Mouse (Mus musculus): Measurements from ENCODE around the gene Slc45a2. TPM values are rescaled to one million over a fixed set of nuclear protein-coding genes. Genes with fewer than 3 reads are reported as not detected.
"Not testable (repeated sequence)": the region's sequence is repeated elsewhere in the genome, so short reads cannot be mapped to it uniquely, and the experiment has no call there.

Slc45a2 gene
- polyA plus RNA-seq, 1 experiment from 2014 or later: 0.72 TPM

DNA sequence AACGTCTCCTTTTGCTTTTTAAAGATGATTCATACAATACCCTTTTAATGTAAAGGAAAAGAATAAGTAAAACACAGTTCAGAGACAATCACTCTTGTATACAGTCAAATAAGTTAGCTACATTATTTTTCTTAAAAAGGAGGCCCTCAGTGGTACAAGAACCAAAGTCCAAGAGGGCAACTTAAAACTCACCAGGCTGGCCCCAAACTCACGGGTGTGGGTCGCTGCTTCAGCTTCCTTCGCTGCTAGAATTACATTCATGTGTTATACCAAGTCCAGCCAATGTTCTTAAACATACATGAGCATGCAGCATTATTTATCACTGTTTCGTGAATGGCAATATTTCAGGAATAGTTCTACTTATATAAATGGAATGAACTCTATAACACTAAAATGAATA, 29.7 kb upstream of the Slc45a2 start:
- Histone ChIP-seq H3K4me2 (no peak overlapping the region), H3K9ac (no peak overlapping the region), H3K4me1 (no peaks in the 10 kb centered on the region), H3K4me3 (no peak overlapping the region), H3K36me3 (no peaks in the 10 kb centered on the region), H3K27me3 (no peaks in the 10 kb centered on the region), H3K9me3 (no peaks in the 10 kb centered on the region), H3K27ac (no peak overlapping the region)
- no peak for ATAC-seq (ENCODE audit: insufficient number of reproducible peaks, insufficient read depth, low FRiP score, low TSS enrichment, low read depth)
- 84% methylated on average over 5 of the region's 5 CpGs for WGBS

DNA sequence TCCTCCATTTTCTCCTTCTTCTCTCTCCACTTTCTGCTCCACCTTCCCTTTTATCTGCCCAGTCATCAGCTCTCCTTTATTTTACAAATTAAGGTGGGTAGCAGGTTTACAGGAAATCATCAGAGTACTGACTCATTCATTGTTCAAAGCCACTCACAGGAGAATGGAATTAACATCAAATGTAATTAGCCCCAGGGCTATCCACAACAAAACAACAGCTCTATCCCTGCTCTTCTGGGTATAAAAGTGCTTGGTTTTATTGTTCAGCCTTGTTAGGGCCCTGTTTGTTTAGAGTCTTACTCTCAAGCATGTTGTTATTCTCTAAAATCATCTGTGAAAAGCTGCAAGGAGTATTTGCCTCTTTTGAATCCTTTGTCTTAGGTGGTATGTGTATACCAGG, 23.4 kb upstream of the Slc45a2 start:
- no peaks in the 10 kb centered on the region for H3K36me3 ChIP-seq
- no peaks in the 10 kb centered on the region for H3K9me3 ChIP-seq
- no peaks in the 10 kb centered on the region for H3K27me3 ChIP-seq
- peaks cover 3% of the 10 kb centered on the region; the same call in 1 of the 2 replicates for H3K4me1 ChIP-seq
- H3K9ac ChIP-seq: no peak overlapping the region
- H3K27ac ChIP-seq: no peak overlapping the region
- no peak for ATAC-seq (ENCODE audit: insufficient number of reproducible peaks, insufficient read depth, low FRiP score, low TSS enrichment, low read depth)
- no peak overlapping the region for H3K4me3 ChIP-seq
- no peak overlapping the region for H3K4me2 ChIP-seq

- H3K27ac ChIP-seq: no peak overlapping the region
- no peaks in the 10 kb centered on the region for H3K9me3 ChIP-seq
- ATAC-seq (ENCODE audit: insufficient number of reproducible peaks, insufficient read depth, low FRiP score, low TSS enrichment, low read depth): no peak
- no peaks in the 10 kb centered on the region for H3K27me3 ChIP-seq
- H3K4me1 ChIP-seq: peaks cover 9% of the 10 kb centered on the region
- H3K36me3 ChIP-seq: peaks cover 5% of the 10 kb centered on the region; the same call in 1 of the 2 replicates
- peak overlapping the region; percentile 75 for H3K4me2 ChIP-seq
- WGBS: 49% methylated on average over 2 of the region's 2 CpGs
- H3K9ac ChIP-seq: no peak overlapping the region
- peak overlapping the region; percentile 69; the same call in 1 of the 2 replicates for H3K4me3 ChIP-seq
Measured at GRCm38 (mm10) chr15:10980712-10981111, 19.8 kb upstream of the Slc45a2 start.

DNA sequence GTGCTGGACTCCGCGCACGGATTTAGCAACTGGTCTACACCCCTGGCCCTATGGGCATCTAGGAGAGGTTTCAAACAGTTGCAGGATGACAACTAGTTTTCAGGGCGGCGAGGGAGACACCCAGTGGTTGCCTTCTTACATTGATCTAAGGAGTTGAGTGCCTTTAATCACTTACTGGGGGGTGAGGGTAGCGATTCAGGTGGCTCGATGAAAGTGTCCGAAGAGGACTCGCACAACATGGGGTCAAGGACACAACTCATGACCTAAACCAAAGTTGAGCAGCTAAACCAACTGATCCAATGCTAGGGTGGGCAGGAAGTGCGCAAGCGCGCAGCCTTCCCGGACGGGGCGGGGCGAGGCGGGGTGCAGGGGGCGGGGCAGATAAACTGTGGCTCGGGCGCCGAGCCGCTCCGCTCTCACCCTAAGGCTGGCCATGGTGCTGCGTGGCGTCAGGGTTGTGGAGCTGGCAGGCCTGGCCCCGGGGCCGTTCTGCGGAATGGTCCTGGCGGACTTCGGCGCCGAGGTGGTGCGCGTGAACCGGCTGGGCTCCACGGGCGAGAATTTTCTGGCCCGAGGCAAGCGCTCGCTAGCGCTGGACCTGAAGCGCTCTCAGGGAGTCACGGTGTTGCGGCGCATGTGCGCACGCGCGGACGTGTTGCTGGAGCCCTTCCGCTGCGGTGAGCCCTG, 19.0 kb upstream of the Slc45a2 start, which contains the start of gene Amacr:
Gene Amacr, plus strand, starts transcription at position 380 of the 687 bp plus-strand sequence.
- Histone ChIP-seq H3K4me3 (peak within 1 kb of the TSS; percentile 69), H3K4me2 (peak within 1 kb of the TSS; percentile 75), H3K27ac (peak within 1 kb of the TSS; percentile 90), H3K9me3 (no peaks in the 10 kb centered on the region), H3K36me3 (peaks cover 5% of the 10 kb centered on the region; the same call in 1 of the 2 replicates), H3K9ac (peak within 1 kb of the TSS; percentile 79), H3K4me1 (peaks cover 9% of the 10 kb centered on the region), H3K27me3 (no peaks in the 10 kb centered on the region)
- WGBS: under 1% methylated on average over 52 of the region's 52 CpGs
- peak; percentile 98 for ATAC-seq (ENCODE audit: insufficient number of reproducible peaks, insufficient read depth, low FRiP score, low TSS enrichment, low read depth)

GRCm38 (mm10) chr15:10982064-10982435, 18.5 kb upstream of the Slc45a2 start:
- peak overlapping the region; percentile 75 for H3K4me2 ChIP-seq
- no peak for ATAC-seq (ENCODE audit: insufficient number of reproducible peaks, insufficient read depth, low FRiP score, low TSS enrichment, low read depth)
- H3K4me3 ChIP-seq: peak overlapping the region; percentile 69
- 6% methylated on average over 6 of the region's 6 CpGs for WGBS
- no peaks in the 10 kb centered on the region for H3K9me3 ChIP-seq
- peak overlapping the region; percentile 90 for H3K27ac ChIP-seq
- peaks cover 9% of the 10 kb centered on the region for H3K4me1 ChIP-seq
- H3K27me3 ChIP-seq: no peaks in the 10 kb centered on the region
- H3K36me3 ChIP-seq: peaks cover 9% of the 10 kb centered on the region
- peak overlapping the region; percentile 79 for H3K9ac ChIP-seq

- Histone ChIP-seq H3K4me2 (no peak overlapping the region), H3K4me3 (no peak overlapping the region), H3K9me3 (no peaks in the 10 kb centered on the region), H3K9ac (no peak overlapping the region), H3K27ac (no peak overlapping the region), H3K27me3 (no peaks in the 10 kb centered on the region), H3K36me3 (peaks cover 26% of the 10 kb centered on the region), H3K4me1 (peaks cover 10% of the 10 kb centered on the region)
- WGBS: 80% methylated on average over 6 of the region's 6 CpGs
- no peak for ATAC-seq (ENCODE audit: insufficient number of reproducible peaks, insufficient read depth, low FRiP score, low TSS enrichment, low read depth)
Measured at GRCm38 (mm10) chr15:10985756-10986155, 14.8 kb upstream of the Slc45a2 start.

DNA sequence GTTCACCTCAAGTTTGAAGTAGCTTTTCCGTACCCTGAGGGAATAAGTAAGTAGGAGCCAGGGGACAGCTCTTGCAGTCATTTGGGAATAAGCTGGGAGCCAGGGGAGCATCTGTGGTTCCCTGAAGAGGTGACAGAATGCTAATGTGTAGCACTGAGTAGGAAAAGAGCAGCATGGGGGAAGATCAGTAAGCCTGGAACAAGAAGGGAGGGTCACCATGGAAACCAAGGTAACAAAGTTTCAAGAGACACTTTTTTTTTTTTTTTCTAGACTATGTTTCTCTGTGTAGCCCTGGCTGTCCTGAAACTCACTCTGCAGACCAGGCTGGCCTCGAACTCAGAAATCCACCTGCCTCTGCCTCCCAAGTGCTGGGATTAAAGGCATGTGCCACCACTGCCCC, 14.0 kb upstream of the Slc45a2 start:
- H3K4me3 ChIP-seq; H3K9me3 ChIP-seq; H3K27ac ChIP-seq; H3K27me3 ChIP-seq; H3K4me1 ChIP-seq; ATAC-seq (ENCODE audit: insufficient number of reproducible peaks, insufficient read depth, low FRiP score, low TSS enrichment, low read depth); H3K4me2 ChIP-seq; H3K9ac ChIP-seq: not testable (repeated sequence)
- 78% methylated on average over 2 of the region's 2 CpGs for WGBS
- peaks cover 26% of the 10 kb centered on the region for H3K36me3 ChIP-seq

DNA sequence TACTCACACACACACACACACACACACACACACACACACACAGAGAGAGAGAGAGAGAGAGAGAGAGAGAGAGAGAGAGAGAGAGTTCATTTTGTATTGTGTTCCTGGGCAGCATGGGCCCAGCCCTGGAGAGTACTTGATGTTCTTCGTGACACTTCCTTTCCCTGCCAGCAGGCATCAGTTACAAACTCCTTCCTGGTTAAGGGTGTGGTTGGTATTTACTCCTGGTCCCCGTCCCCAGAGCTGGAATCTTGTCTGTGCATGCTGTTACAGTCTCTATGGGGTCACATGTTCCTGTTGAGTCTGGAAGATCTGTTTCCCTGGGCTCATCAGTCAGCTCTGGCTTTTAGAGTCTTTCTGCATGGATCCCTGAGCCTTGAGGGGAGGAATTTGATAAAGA, 10.1 kb upstream of the Slc45a2 start:
- no peak for ATAC-seq (ENCODE audit: insufficient number of reproducible peaks, insufficient read depth, low FRiP score, low TSS enrichment, low read depth)
- H3K36me3 ChIP-seq: peaks cover 27% of the 10 kb centered on the region
- no peaks in the 10 kb centered on the region for H3K9me3 ChIP-seq
- 0 out of 2 replicates have a peak, but pooled peaks cover 3% of the 10 kb centered on the region for H3K4me1 ChIP-seq
- H3K4me2 ChIP-seq: no peak overlapping the region
- no peak overlapping the region for H3K9ac ChIP-seq
- H3K27me3 ChIP-seq: no peaks in the 10 kb centered on the region
- no peak overlapping the region for H3K27ac ChIP-seq
- no peak overlapping the region for H3K4me3 ChIP-seq
- WGBS: 33% methylated on average over 2 of the region's 2 CpGs

DNA sequence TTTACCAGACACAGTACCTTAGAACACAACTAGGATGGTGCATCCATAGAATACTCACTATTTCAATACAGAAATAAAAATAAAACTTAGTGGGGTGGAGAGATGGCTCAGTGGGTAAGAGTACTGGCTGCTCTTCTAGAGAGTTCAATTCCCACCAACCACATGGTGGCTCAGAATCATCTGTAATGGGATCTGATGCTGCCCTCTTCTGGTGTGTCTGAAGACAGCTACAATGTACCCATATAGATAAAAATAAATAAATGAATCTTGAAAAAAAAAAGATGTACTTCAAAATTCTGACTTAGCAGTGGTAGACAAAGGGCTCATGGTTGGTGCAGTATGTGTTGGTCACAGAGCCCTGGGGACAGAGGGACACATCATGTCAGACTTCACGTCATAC, 9.0 kb upstream of the Slc45a2 start:
- peaks cover 35% of the 10 kb centered on the region for H3K36me3 ChIP-seq
- H3K9me3 ChIP-seq: no peaks in the 10 kb centered on the region
- 0 out of 2 replicates have a peak, but pooled peaks cover 3% of the 10 kb centered on the region for H3K4me1 ChIP-seq
- no peak overlapping the region for H3K27ac ChIP-seq
- H3K4me3 ChIP-seq: no peak overlapping the region
- WGBS: 95% methylated on average over 1 of the region's 1 CpGs
- H3K4me2 ChIP-seq: no peak overlapping the region
- ATAC-seq (ENCODE audit: insufficient number of reproducible peaks, insufficient read depth, low FRiP score, low TSS enrichment, low read depth): no peak
- H3K9ac ChIP-seq: no peak overlapping the region
- H3K27me3 ChIP-seq: no peaks in the 10 kb centered on the region

DNA sequence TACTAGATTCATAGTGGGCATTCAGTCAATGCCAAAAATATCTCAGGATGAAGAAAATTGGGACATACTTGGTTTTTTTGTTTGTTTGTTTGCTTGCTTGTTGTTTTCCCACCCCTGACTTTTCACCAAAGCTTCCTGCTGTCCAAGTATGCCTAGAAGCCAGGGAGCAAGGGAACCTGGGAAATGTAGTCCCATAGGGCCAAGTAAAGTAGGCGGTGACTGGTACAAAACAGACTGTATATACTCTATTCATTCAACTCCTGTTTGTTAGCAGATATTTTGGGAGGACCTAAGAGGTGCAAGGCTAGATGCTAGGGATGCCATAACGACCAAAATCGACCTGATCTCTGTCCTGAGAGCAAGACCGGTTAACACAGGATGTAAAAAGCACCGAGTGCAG, 689 bp upstream of the Slc45a2 start:
- H3K4me1 ChIP-seq: no peaks in the 10 kb centered on the region
- 0 out of 2 replicates have a peak overlapping the region, but pooled peaks have one; percentile 14 for H3K4me2 ChIP-seq
- H3K36me3 ChIP-seq: peaks cover 15% of the 10 kb centered on the region
- 50% methylated on average over 5 of the region's 5 CpGs for WGBS
- ATAC-seq (ENCODE audit: insufficient number of reproducible peaks, insufficient read depth, low FRiP score, low TSS enrichment, low read depth): no peak
- H3K27ac ChIP-seq: no peak overlapping the region
- H3K4me3 ChIP-seq: no peak overlapping the region
- H3K27me3 ChIP-seq: no peaks in the 10 kb centered on the region
- H3K9me3 ChIP-seq: no peaks in the 10 kb centered on the region
- H3K9ac ChIP-seq: no peak overlapping the region

DNA sequence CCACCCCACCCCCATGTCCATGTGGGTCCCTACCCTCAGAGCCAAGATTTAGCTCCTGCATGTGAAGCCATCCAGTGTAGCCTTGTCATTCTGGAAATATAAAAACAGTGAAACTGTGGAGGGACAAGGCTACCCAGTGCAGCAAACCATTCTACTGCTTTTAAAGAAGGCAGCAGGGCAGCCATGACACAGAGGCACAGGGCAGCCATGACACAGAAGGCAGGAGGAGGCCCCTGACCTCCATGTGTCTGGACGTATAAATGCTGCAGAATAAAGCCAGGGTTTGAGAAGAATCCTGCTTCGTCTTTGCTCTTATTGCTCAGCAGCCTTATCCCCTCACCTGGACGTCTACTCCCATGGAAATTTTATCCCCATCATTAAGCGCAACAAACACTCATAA, 3.3 kb downstream of the Slc45a2 start:
- WGBS: 81% methylated on average over 4 of the region's 4 CpGs
- Histone ChIP-seq H3K4me2 (no peak overlapping the region), H3K4me3 (no peak overlapping the region), H3K27me3 (no peaks in the 10 kb centered on the region), H3K36me3 (no peaks in the 10 kb centered on the region), H3K27ac (no peak overlapping the region), H3K9ac (no peak overlapping the region), H3K9me3 (no peaks in the 10 kb centered on the region), H3K4me1 (no peaks in the 10 kb centered on the region)
- ATAC-seq (ENCODE audit: insufficient number of reproducible peaks, insufficient read depth, low FRiP score, low TSS enrichment, low read depth): no peak

- no peaks in the 10 kb centered on the region for H3K36me3 ChIP-seq
- H3K9ac ChIP-seq: no peak overlapping the region
- no peak overlapping the region for H3K4me3 ChIP-seq
- H3K4me1 ChIP-seq: no peaks in the 10 kb centered on the region
- ATAC-seq (ENCODE audit: insufficient number of reproducible peaks, insufficient read depth, low FRiP score, low TSS enrichment, low read depth): no peak
- 83% methylated on average over 6 of the region's 6 CpGs for WGBS
- no peak overlapping the region for H3K27ac ChIP-seq
- H3K4me2 ChIP-seq: no peak overlapping the region
- no peaks in the 10 kb centered on the region for H3K9me3 ChIP-seq
- no peaks in the 10 kb centered on the region for H3K27me3 ChIP-seq
Measured at GRCm38 (mm10) chr15:11004646-11005045, 4.1 kb downstream of the Slc45a2 start.

Data from embryonic facial prominence, embryonic 13.5 days (tissue).